Mouse (Mus musculus) midbrain, embryonic 12.5 days (tissue): ENCODE data around the gene Gm17545. TPM values are rescaled to one million over a fixed set of nuclear protein-coding genes. Genes with fewer than 3 reads are reported as not detected.

Experiments
- ATAC-seq: fragments of 200-750 bp; cut with Nextera tagmentation; 2 replicates; pipeline ENCODE4 v1.8.0; 2017; ENCODE audit warnings: low read depth, moderate TSS enrichment, moderate library complexity; ENCODE audit not compliant: low FRiP score
- H3K27ac ChIP-seq: fragments of 300-500 bp; sonication (generic); replicated peaks from 2 replicates; pipeline ENCODE4 v1.5.1; 2016; ENCODE audit warnings: mild to moderate bottlenecking
- H3K27me3 ChIP-seq: fragments of 300-500 bp; sonication (generic); 2 replicates; pipeline ENCODE4 v1.6.1; 2016; ENCODE audit warnings: mild to moderate bottlenecking
- H3K36me3 ChIP-seq: fragments of 300-500 bp; sonication (generic); 2 replicates; pipeline ENCODE4 v1.6.1; 2016
- H3K4me1 ChIP-seq: fragments of 300-500 bp; sonication (generic); 2 replicates; pipeline ENCODE4 v1.6.1; 2016
- H3K4me2 ChIP-seq: fragments of 300-500 bp; sonication (generic); replicated peaks from 2 replicates; pipeline ENCODE4 v1.6.1; 2016; ENCODE audit warnings: mild to moderate bottlenecking, moderate library complexity
- H3K4me3 ChIP-seq: fragments of 300-500 bp; sonication (generic); 2 replicates; pipeline ENCODE4 v1.5.1; 2016; ENCODE audit warnings: mild to moderate bottlenecking
- H3K9ac ChIP-seq: fragments of 300-500 bp; sonication (generic); replicated peaks from 2 replicates; pipeline ENCODE4 v1.6.1; 2016; ENCODE audit warnings: mild to moderate bottlenecking, moderate library complexity
- H3K9me3 ChIP-seq: fragments of 300-500 bp; sonication (generic); 2 replicates; pipeline ENCODE4 v1.6.1; 2016; ENCODE audit warnings: mild to moderate bottlenecking
- WGBS: fragments of 180-500 bp; shearing (Covaris S2); methylation state at CpG from one replicate; pipeline ENCODE4 v1.1.7; 2016; 5-methylcytosine and 5-hydroxymethylcytosine counted together
- polyA plus RNA-seq: library from polyadenylated mRNA; unstranded; fragments of >200 nt; fragmentation: Nextera tagmentation; extraction: Ambion mirVana; gene quantifications from 2 replicates; pipeline ENCODE4 v1.2.1, GENCODE M21; 2016

Gm17545 gene
- polyA plus RNA-seq, 1 experiment from 2014 or later = not detected

DNA sequence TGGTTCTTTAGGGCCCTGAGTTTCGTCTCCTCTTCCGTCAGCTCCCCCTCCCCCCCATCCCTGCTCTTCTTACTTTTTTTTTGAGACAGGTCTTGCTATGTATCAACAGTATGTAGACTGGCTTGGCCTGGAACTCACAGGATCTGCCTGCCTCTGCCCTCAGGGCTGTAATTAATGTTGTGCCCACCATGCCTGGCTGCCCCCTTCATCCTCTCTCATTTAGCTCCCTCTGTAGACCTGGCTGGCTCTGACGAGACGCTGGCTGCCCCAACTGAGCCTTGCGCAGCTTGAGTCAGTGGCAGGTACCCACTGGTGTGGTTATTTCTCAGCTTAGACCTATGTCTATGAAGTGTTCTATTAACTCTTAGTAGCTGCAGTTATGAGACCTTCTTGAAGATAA, 49.5 kb downstream of the Gm17545 start:
- no peak overlapping the region for H3K9ac ChIP-seq
- ATAC-seq = no peak

DNA sequence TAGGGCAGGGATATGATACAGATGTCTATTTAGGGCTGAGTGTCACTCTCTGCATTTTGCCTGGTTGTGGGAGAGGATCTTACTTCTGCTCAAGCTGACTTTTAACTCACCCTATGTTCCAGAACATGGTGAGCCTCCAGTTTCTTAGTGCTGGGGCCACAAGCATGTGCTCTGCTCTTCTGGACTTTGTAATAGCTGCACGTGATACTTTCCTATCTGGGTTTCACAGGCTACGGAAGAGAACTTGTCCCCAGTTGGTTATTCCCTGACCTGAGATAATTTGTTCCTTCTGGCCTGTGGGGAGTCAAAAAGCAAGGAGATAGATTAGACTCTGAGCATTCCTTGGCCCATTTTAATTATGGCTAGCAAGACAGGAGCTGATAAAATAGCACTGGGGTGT, 51.5 kb downstream of the Gm17545 start:
- no peak overlapping the region for H3K27ac ChIP-seq
- ATAC-seq = no peak
- no peak overlapping the region for H3K4me3 ChIP-seq
- H3K4me1 ChIP-seq = peaks cover 3% of the 10 kb centered on the region; the same call in 1 of the 2 replicates
- no peaks in the 10 kb centered on the region for H3K9me3 ChIP-seq
- H3K27me3 ChIP-seq = no peaks in the 10 kb centered on the region
- H3K9ac ChIP-seq = no peak overlapping the region
- no peak overlapping the region for H3K4me2 ChIP-seq
- 77% methylated on average over 2 of the region's 2 CpGs for WGBS
- no peaks in the 10 kb centered on the region for H3K36me3 ChIP-seq

More for the DNA sequence above, 49.5 kb downstream of the Gm17545 start:
- Histone ChIP-seq H3K4me3 (no peak overlapping the region), H3K9me3 (no peaks in the 10 kb centered on the region), H3K4me2 (no peak overlapping the region), H3K36me3 (0 out of 2 replicates have a peak, but pooled peaks cover 6% of the 10 kb centered on the region), H3K4me1 (peaks cover 3% of the 10 kb centered on the region; the same call in 1 of the 2 replicates), H3K27me3 (no peaks in the 10 kb centered on the region), H3K27ac (no peak overlapping the region)
- 75% methylated on average over 5 of the region's 5 CpGs for WGBS

Other genes with a start within 250 kb of the Gm17545 start
- gene Zfp809, start 228.6 kb upstream of the Gm17545 start, polyA plus RNA-seq = 12.2 and 12.7 TPM in 2 replicates
- 7.5 and 7.6 TPM in 2 replicates for gene Zfp599, start 194.4 kb upstream of the Gm17545 start, polyA plus RNA-seq
- 37.3 and 40.5 TPM in 2 replicates for gene Zfp810, start 146.6 kb upstream of the Gm17545 start, polyA plus RNA-seq
- 32.4 and 33.7 TPM in 2 replicates for gene Anln, start 65.1 kb upstream of the Gm17545 start, polyA plus RNA-seq
- gene 9530077C05Rik, start 42.8 kb upstream of the Gm17545 start, polyA plus RNA-seq = 9.8 and 11.8 TPM in 2 replicates
- gene Rp9, start 15.5 kb downstream of the Gm17545 start, polyA plus RNA-seq = 53.3 and 59.3 TPM in 2 replicates
- 18.4 and 19.1 TPM in 2 replicates for gene Bbs9, start 21.4 kb downstream of the Gm17545 start, polyA plus RNA-seq